Mouse (Mus musculus): Measurements from ENCODE around the gene Efhc1. TPM values are rescaled to one million over a fixed set of nuclear protein-coding genes. Genes with fewer than 3 reads are reported as not detected.
"Not testable (repeated sequence)": the region's sequence is repeated elsewhere in the genome, so short reads cannot be mapped to it uniquely, and the experiment has no call there.

The Efhc1 gene
- polyA plus RNA-seq, 1 experiment from 2014 or later: 2.1 TPM

- H3K9ac ChIP-seq (ENCODE audit: low read depth, low read length): no peak overlapping the region
- 89% methylated on average over 2 of the region's 2 CpGs for WGBS
- H3K9me3 ChIP-seq (ENCODE audit: control insufficient read depth, low read length): no peaks in the 10 kb centered on the region
- no peak for ATAC-seq
- H3K4me2 ChIP-seq (ENCODE audit: low read depth, low read length): no peak overlapping the region
- no peak overlapping the region for H3K4me3 ChIP-seq (ENCODE audit: low read length)
- peaks cover 5% of the 10 kb centered on the region for H3K4me1 ChIP-seq (ENCODE audit: control insufficient read depth, insufficient read depth, low read length)
- no peaks in the 10 kb centered on the region for H3K27me3 ChIP-seq (replicated peaks; ENCODE audit: control insufficient read depth, insufficient read depth, low read length)
- no peak overlapping the region for H3K27ac ChIP-seq (ENCODE audit: low read length)
- H3K36me3 ChIP-seq (ENCODE audit: control insufficient read depth, insufficient read depth, low read length): no peaks in the 10 kb centered on the region
Observed at GRCm38 (mm10) chr1:20919728-20920127, 31.7 kb upstream of the Efhc1 start.

GRCm38 (mm10) chr1:20921081-20921528, 30.3 kb upstream of the Efhc1 start:
- Histone ChIP-seq H3K9me3 (ENCODE audit: control insufficient read depth, low read length) (no peaks in the 10 kb centered on the region), H3K4me2 (ENCODE audit: low read depth, low read length) (no peak overlapping the region), H3K9ac (ENCODE audit: low read depth, low read length) (no peak overlapping the region), H3K4me1 (ENCODE audit: control insufficient read depth, insufficient read depth, low read length) (peaks cover 5% of the 10 kb centered on the region), H3K27me3 (replicated peaks; ENCODE audit: control insufficient read depth, insufficient read depth, low read length) (no peaks in the 10 kb centered on the region), H3K36me3 (ENCODE audit: control insufficient read depth, insufficient read depth, low read length) (no peaks in the 10 kb centered on the region), H3K27ac (ENCODE audit: low read length) (no peak overlapping the region), H3K4me3 (ENCODE audit: low read length) (no peak overlapping the region)
- no peak for ATAC-seq
- WGBS: 87% methylated on average over 10 of the region's 10 CpGs

GRCm38 (mm10) chr1:20922612-20923399, 28.6 kb upstream of the Efhc1 start:
- 0 out of 2 replicates have a peak overlapping the region, but pooled peaks have one; percentile 6 for H3K4me2 ChIP-seq (ENCODE audit: low read depth, low read length)
- ATAC-seq: peak; percentile 50; the same call in 1 of the 2 replicates
- no peaks in the 10 kb centered on the region for H3K36me3 ChIP-seq (ENCODE audit: control insufficient read depth, insufficient read depth, low read length)
- no peak overlapping the region for H3K4me3 ChIP-seq (ENCODE audit: low read length)
- 0 out of 2 replicates have a peak overlapping the region, but pooled peaks have one; percentile 36 for H3K27ac ChIP-seq (ENCODE audit: low read length)
- H3K9me3 ChIP-seq (ENCODE audit: control insufficient read depth, low read length): no peaks in the 10 kb centered on the region
- no peak overlapping the region for H3K9ac ChIP-seq (ENCODE audit: low read depth, low read length)
- H3K4me1 ChIP-seq (ENCODE audit: control insufficient read depth, insufficient read depth, low read length): peaks cover 5% of the 10 kb centered on the region
- WGBS: 38% methylated on average over 11 of the region's 11 CpGs
- H3K27me3 ChIP-seq (replicated peaks; ENCODE audit: control insufficient read depth, insufficient read depth, low read length): no peaks in the 10 kb centered on the region

GRCm38 (mm10) chr1:20925324-20925723, 26.1 kb upstream of the Efhc1 start:
- H3K9me3 ChIP-seq (ENCODE audit: control insufficient read depth, low read length); H3K4me2 ChIP-seq (ENCODE audit: low read depth, low read length); H3K36me3 ChIP-seq (ENCODE audit: control insufficient read depth, insufficient read depth, low read length); H3K4me3 ChIP-seq (ENCODE audit: low read length); ATAC-seq; H3K27ac ChIP-seq (ENCODE audit: low read length); H3K9ac ChIP-seq (ENCODE audit: low read depth, low read length); H3K4me1 ChIP-seq (ENCODE audit: control insufficient read depth, insufficient read depth, low read length); H3K27me3 ChIP-seq (replicated peaks; ENCODE audit: control insufficient read depth, insufficient read depth, low read length): not testable (repeated sequence)
- 71% methylated on average over 7 of the region's 7 CpGs for WGBS

GRCm38 (mm10) chr1:20925926-20926325, 25.5 kb upstream of the Efhc1 start:
- Histone ChIP-seq H3K27me3 (replicated peaks; ENCODE audit: control insufficient read depth, insufficient read depth, low read length) (no peaks in the 10 kb centered on the region), H3K36me3 (ENCODE audit: control insufficient read depth, insufficient read depth, low read length) (no peaks in the 10 kb centered on the region), H3K27ac (ENCODE audit: low read length) (no peak overlapping the region), H3K4me3 (ENCODE audit: low read length) (no peak overlapping the region), H3K9ac (ENCODE audit: low read depth, low read length) (no peak overlapping the region), H3K9me3 (ENCODE audit: control insufficient read depth, low read length) (no peaks in the 10 kb centered on the region), H3K4me1 (ENCODE audit: control insufficient read depth, insufficient read depth, low read length) (peaks cover 5% of the 10 kb centered on the region), H3K4me2 (ENCODE audit: low read depth, low read length) (no peak overlapping the region)
- no peak for ATAC-seq
- 88% methylated on average over 4 of the region's 4 CpGs for WGBS

- Histone ChIP-seq H3K9ac (ENCODE audit: low read depth, low read length) (no peak overlapping the region), H3K4me3 (ENCODE audit: low read length) (no peak overlapping the region), H3K9me3 (ENCODE audit: control insufficient read depth, low read length) (no peaks in the 10 kb centered on the region), H3K27me3 (replicated peaks; ENCODE audit: control insufficient read depth, insufficient read depth, low read length) (no peaks in the 10 kb centered on the region), H3K27ac (ENCODE audit: low read length) (no peak overlapping the region), H3K36me3 (ENCODE audit: control insufficient read depth, insufficient read depth, low read length) (no peaks in the 10 kb centered on the region), H3K4me2 (ENCODE audit: low read depth, low read length) (no peak overlapping the region), H3K4me1 (ENCODE audit: control insufficient read depth, insufficient read depth, low read length) (peaks cover 5% of the 10 kb centered on the region)
- WGBS: 80% methylated on average over 3 of the region's 4 CpGs
- no peak for ATAC-seq
Observed at GRCm38 (mm10) chr1:20926376-20926775, 25.1 kb upstream of the Efhc1 start.

GRCm38 (mm10) chr1:20928487-20928886, 22.9 kb upstream of the Efhc1 start:
- H3K27me3 ChIP-seq (replicated peaks; ENCODE audit: control insufficient read depth, insufficient read depth, low read length): no peaks in the 10 kb centered on the region

GRCm38 (mm10) chr1:20933457-20933856, 18.0 kb upstream of the Efhc1 start:
- H3K4me1 ChIP-seq (ENCODE audit: control insufficient read depth, insufficient read depth, low read length): no peaks in the 10 kb centered on the region
- H3K36me3 ChIP-seq (ENCODE audit: control insufficient read depth, insufficient read depth, low read length): peaks cover 10% of the 10 kb centered on the region; the same call in 1 of the 2 replicates
- 21% methylated on average over 7 of the region's 7 CpGs for WGBS
- H3K27me3 ChIP-seq (replicated peaks; ENCODE audit: control insufficient read depth, insufficient read depth, low read length): no peaks in the 10 kb centered on the region
- peak; percentile 72; the same call in 1 of the 2 replicates for ATAC-seq
- H3K9ac ChIP-seq (ENCODE audit: low read depth, low read length): no peak overlapping the region
- H3K27ac ChIP-seq (ENCODE audit: low read length): no peak overlapping the region
- no peak overlapping the region for H3K4me2 ChIP-seq (ENCODE audit: low read depth, low read length)
- H3K9me3 ChIP-seq (ENCODE audit: control insufficient read depth, low read length): no peaks in the 10 kb centered on the region
- no peak overlapping the region for H3K4me3 ChIP-seq (ENCODE audit: low read length)

More at GRCm38 (mm10) chr1:20928487-20928886, 22.9 kb upstream of the Efhc1 start:
- Histone ChIP-seq H3K4me2 (ENCODE audit: low read depth, low read length) (no peak overlapping the region), H3K27ac (ENCODE audit: low read length) (no peak overlapping the region), H3K9ac (ENCODE audit: low read depth, low read length) (no peak overlapping the region), H3K4me3 (ENCODE audit: low read length) (no peak overlapping the region), H3K36me3 (ENCODE audit: control insufficient read depth, insufficient read depth, low read length) (no peaks in the 10 kb centered on the region), H3K9me3 (ENCODE audit: control insufficient read depth, low read length) (no peaks in the 10 kb centered on the region), H3K4me1 (ENCODE audit: control insufficient read depth, insufficient read depth, low read length) (no peaks in the 10 kb centered on the region)
- no peak for ATAC-seq
- 76% methylated on average over 4 of the region's 4 CpGs for WGBS

- Histone ChIP-seq H3K27me3 (replicated peaks; ENCODE audit: control insufficient read depth, insufficient read depth, low read length) (no peaks in the 10 kb centered on the region), H3K9ac (ENCODE audit: low read depth, low read length) (no peak overlapping the region), H3K9me3 (ENCODE audit: control insufficient read depth, low read length) (no peaks in the 10 kb centered on the region), H3K36me3 (ENCODE audit: control insufficient read depth, insufficient read depth, low read length) (peaks cover 10% of the 10 kb centered on the region; the same call in 1 of the 2 replicates), H3K4me3 (ENCODE audit: low read length) (no peak overlapping the region), H3K27ac (ENCODE audit: low read length) (no peak overlapping the region), H3K4me1 (ENCODE audit: control insufficient read depth, insufficient read depth, low read length) (no peaks in the 10 kb centered on the region), H3K4me2 (ENCODE audit: low read depth, low read length) (no peak overlapping the region)
- 83% methylated on average over 22 of the region's 22 CpGs for WGBS
- ATAC-seq: no peak
Observed at GRCm38 (mm10) chr1:20935106-20935505, 16.3 kb upstream of the Efhc1 start.
